Mouse (Mus musculus) embryonic fibroblast, embryonic 13.5 days (primary cell): ENCODE results near the gene Nav1. TPM values are rescaled to one million over a fixed set of nuclear protein-coding genes. Genes with fewer than 3 reads are reported as not detected.
A peak's percentile ranks its signal among the peaks of the same experiment; 100 is the strongest.

Experiments used
- H3K27ac ChIP-seq: 2 replicates; pipeline ENCODE4 v1.5.1; 2012; ENCODE audit warnings: low read length, control low read depth, inconsistent platforms; ENCODE audit not compliant: insufficient read depth
- H3K4me1 ChIP-seq: 2 replicates; pipeline ENCODE4 v1.6.1; 2011; ENCODE audit warnings: low read length; ENCODE audit not compliant: control insufficient read depth, insufficient read depth
- H3K4me3 ChIP-seq: 2 replicates; pipeline ENCODE4 v1.5.1; 2011; ENCODE audit warnings: mild to moderate bottlenecking, control low read depth, low read length; ENCODE audit not compliant: insufficient read depth
- CTCF ChIP-seq: IDR thresholded peaks from 2 replicates; pipeline ENCODE4 v1.5.1; 2011; ENCODE audit warnings: mild to moderate bottlenecking, control low read depth, low read length, moderate library complexity, borderline replicate concordance; ENCODE audit not compliant: insufficient read depth
- POLR2A ChIP-seq: IDR thresholded peaks from 2 replicates; pipeline ENCODE4 v1.6.1; 2011; ENCODE audit warnings: low read depth, mild to moderate bottlenecking, control low read depth, low read length, moderate library complexity
- polyA plus RNA-seq: library from polyadenylated mRNA; stranded (reverse); fragments of >200 nt; gene quantifications from 2 replicates; pipeline ENCODE4 v1.2.4, GENCODE M21; 2011; ENCODE audit warnings: low read depth; ENCODE audit not compliant: missing spikeins, insufficient read length

Gene Nav1
- polyA plus RNA-seq, 1 experiment, result 22.6 TPM

GRCm38 (mm10) chr1:135449876-135450275 lies 157.2 kb downstream of the Nav1 start:
- TF ChIP-seq POLR2A, result no peak
- no peak for TF ChIP-seq CTCF
- H3K27ac ChIP-seq, result no peak overlapping the region
- no peaks in the 10 kb centered on the region for H3K4me1 ChIP-seq
- H3K4me3 ChIP-seq, result no peak overlapping the region

- TF ChIP-seq CTCF (no peak), POLR2A (no peak)
- H3K4me1 ChIP-seq, result no peaks in the 10 kb centered on the region
- no peak overlapping the region for H3K4me3 ChIP-seq
- no peak overlapping the region for H3K27ac ChIP-seq
These were observed 158.2 kb downstream of the Nav1 start for GRCm38 (mm10) chr1:135448940-135449339.

GRCm38 (mm10) chr1:135443506-135443905 lies 163.6 kb downstream of the Nav1 start:
- Histone ChIP-seq H3K4me1 (no peaks in the 10 kb centered on the region), H3K27ac (no peak overlapping the region), H3K4me3 (no peak overlapping the region)
- TF ChIP-seq POLR2A, result no peak
- no peak for TF ChIP-seq CTCF

GRCm38 (mm10) chr1:135441861-135442260 lies 165.2 kb downstream of the Nav1 start:
- Histone ChIP-seq H3K4me1 (no peaks in the 10 kb centered on the region), H3K4me3 (no peak overlapping the region), H3K27ac (no peak overlapping the region)
- TF ChIP-seq POLR2A, result no peak
- TF ChIP-seq CTCF, result no peak

GRCm38 (mm10) chr1:135440986-135441385 lies 166.1 kb downstream of the Nav1 start:
- no peak for TF ChIP-seq POLR2A
- no peak for TF ChIP-seq CTCF
- Histone ChIP-seq H3K27ac (no peak overlapping the region), H3K4me3 (no peak overlapping the region), H3K4me1 (no peaks in the 10 kb centered on the region)

GRCm38 (mm10) chr1:135438801-135439200 lies 168.3 kb downstream of the Nav1 start:
- TF ChIP-seq POLR2A (no peak), CTCF (no peak)
- H3K4me3 ChIP-seq, result no peak overlapping the region
- H3K4me1 ChIP-seq, result no peaks in the 10 kb centered on the region
- no peak overlapping the region for H3K27ac ChIP-seq

GRCm38 (mm10) chr1:135435823-135436222 lies 171.3 kb downstream of the Nav1 start:
- no peak overlapping the region for H3K27ac ChIP-seq
- H3K4me1 ChIP-seq, result no peaks in the 10 kb centered on the region
- H3K4me3 ChIP-seq, result no peak overlapping the region
- no peak for TF ChIP-seq CTCF
- TF ChIP-seq POLR2A, result no peak

- peak overlapping the region; percentile 5; the same call in 1 of the 2 replicates for H3K27ac ChIP-seq
- H3K4me1 ChIP-seq, result peaks cover 6% of the 10 kb centered on the region; the same call in 1 of the 2 replicates
- peak overlapping the region; percentile 32 for H3K4me3 ChIP-seq
- no peak; the same call in 1 of the 2 replicates for TF ChIP-seq POLR2A
- no peak for TF ChIP-seq CTCF
These were observed 176.5 kb downstream of the Nav1 start for GRCm38 (mm10) chr1:135430669-135431017.

- H3K4me3 ChIP-seq, result peak within 1 kb of the TSS; percentile 94
- peak; percentile 75; the same call in 1 of the 2 replicates for TF ChIP-seq POLR2A
- TF ChIP-seq CTCF, result peak; percentile 64
- peaks cover 6% of the 10 kb centered on the region; the same call in 1 of the 2 replicates for H3K4me1 ChIP-seq
- peak within 1 kb of the TSS; percentile 58 for H3K27ac ChIP-seq
These were observed 177.0 kb downstream of the Nav1 start, which contains the start of gene Ipo9 for GRCm38 (mm10) chr1:135429901-135430668. TSS of gene Ipo9 (minus strand) at chr1:135430499.

- TF ChIP-seq CTCF (no peak), POLR2A (no peak)
These were observed 179.7 kb downstream of the Nav1 start for GRCm38 (mm10) chr1:135427390-135427789.

More at GRCm38 (mm10) chr1:135427390-135427789, 179.7 kb downstream of the Nav1 start:
- Histone ChIP-seq H3K27ac (no peak overlapping the region), H3K4me1 (peaks cover 6% of the 10 kb centered on the region; the same call in 1 of the 2 replicates), H3K4me3 (no peak overlapping the region)
